Mouse (Mus musculus): Measurements from ENCODE around the gene Spag6l. TPM values are rescaled to one million over a fixed set of nuclear protein-coding genes. Genes with fewer than 3 reads are reported as not detected.

The Spag6l gene
- polyA plus RNA-seq, 1 experiment from 2014 or later: 5.6 TPM

DNA sequence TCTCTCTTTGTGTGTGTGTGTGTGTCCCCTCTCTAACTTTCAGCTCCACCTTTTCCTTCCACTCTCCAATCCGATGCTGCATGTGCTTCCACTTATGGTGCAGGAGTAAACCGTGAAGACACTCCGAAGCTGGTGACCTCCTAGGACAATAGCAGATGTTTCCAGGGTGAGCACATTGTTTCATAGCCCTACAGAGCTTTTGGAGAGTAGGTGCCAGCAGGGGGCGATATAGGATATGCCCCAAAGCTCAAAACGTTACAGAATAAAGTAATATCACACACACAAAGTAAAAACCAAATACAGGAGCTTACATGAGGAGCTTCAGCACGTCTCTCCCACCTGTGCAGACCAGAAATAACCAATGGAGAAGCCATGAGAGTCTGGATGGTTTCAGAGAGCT lies 25.6 kb upstream of the Spag6l start:
- Histone ChIP-seq H3K4me3 (no peak overlapping the region), H3K36me3 (ENCODE audit: poor library complexity, severe bottlenecking) (no peaks in the 10 kb centered on the region), H3K4me1 (no peaks in the 10 kb centered on the region), H3K9ac (no peak overlapping the region), H3K27me3 (no peaks in the 10 kb centered on the region), H3K4me2 (no peak overlapping the region), H3K9me3 (replicated peaks) (no peaks in the 10 kb centered on the region), H3K27ac (no peak overlapping the region)
- ATAC-seq: no peak
- 36% methylated on average over 6 of the region's 6 CpGs for WGBS

GRCm38 (mm10) chr16:16852411-16852810 lies 23.2 kb upstream of the Spag6l start:
- no peak overlapping the region for H3K27ac ChIP-seq
- no peak overlapping the region for H3K4me3 ChIP-seq
- H3K4me2 ChIP-seq: no peak overlapping the region
- H3K9me3 ChIP-seq (replicated peaks): no peaks in the 10 kb centered on the region
- ATAC-seq: no peak
- H3K36me3 ChIP-seq (ENCODE audit: poor library complexity, severe bottlenecking): no peaks in the 10 kb centered on the region
- H3K4me1 ChIP-seq: no peaks in the 10 kb centered on the region
- WGBS: 88% methylated on average over 3 of the region's 3 CpGs
- H3K27me3 ChIP-seq: no peaks in the 10 kb centered on the region
- H3K9ac ChIP-seq: no peak overlapping the region

- Histone ChIP-seq H3K27ac (no peak overlapping the region), H3K9ac (no peak overlapping the region), H3K4me3 (no peak overlapping the region), H3K36me3 (ENCODE audit: poor library complexity, severe bottlenecking) (no peaks in the 10 kb centered on the region), H3K27me3 (no peaks in the 10 kb centered on the region), H3K4me1 (no peaks in the 10 kb centered on the region), H3K4me2 (no peak overlapping the region), H3K9me3 (replicated peaks) (no peaks in the 10 kb centered on the region)
- no peak for ATAC-seq
Measured at GRCm38 (mm10) chr16:16849196-16849595, 19.9 kb upstream of the Spag6l start.

- H3K4me1 ChIP-seq: peaks cover 4% of the 10 kb centered on the region; the same call in 1 of the 2 replicates
- no peaks in the 10 kb centered on the region for H3K27me3 ChIP-seq
- no peak for ATAC-seq
- 88% methylated on average over 3 of the region's 3 CpGs for WGBS
- 0 out of 2 replicates have a peak overlapping the region, but pooled peaks have one; percentile 52 for H3K4me3 ChIP-seq
- no peaks in the 10 kb centered on the region for H3K9me3 ChIP-seq (replicated peaks)
- no peak overlapping the region for H3K9ac ChIP-seq
- H3K4me2 ChIP-seq: peak overlapping the region; percentile 79; the same call in 1 of the 2 replicates
- no peak overlapping the region for H3K27ac ChIP-seq
- no peaks in the 10 kb centered on the region for H3K36me3 ChIP-seq (ENCODE audit: poor library complexity, severe bottlenecking)
Measured at GRCm38 (mm10) chr16:16829671-16830070, 415 bp upstream of the Spag6l start.

GRCm38 (mm10) chr16:16826223-16826622 lies 3.0 kb downstream of the Spag6l start:
- no peaks in the 10 kb centered on the region for H3K27me3 ChIP-seq
- peaks cover 4% of the 10 kb centered on the region; the same call in 1 of the 2 replicates for H3K4me1 ChIP-seq
- no peak overlapping the region for H3K9ac ChIP-seq
- no peaks in the 10 kb centered on the region for H3K9me3 ChIP-seq (replicated peaks)
- 83% methylated on average over 2 of the region's 2 CpGs for WGBS
- no peaks in the 10 kb centered on the region for H3K36me3 ChIP-seq (ENCODE audit: poor library complexity, severe bottlenecking)
- no peak overlapping the region for H3K4me3 ChIP-seq
- H3K4me2 ChIP-seq: no peak overlapping the region
- ATAC-seq: no peak
- H3K27ac ChIP-seq: no peak overlapping the region

DNA sequence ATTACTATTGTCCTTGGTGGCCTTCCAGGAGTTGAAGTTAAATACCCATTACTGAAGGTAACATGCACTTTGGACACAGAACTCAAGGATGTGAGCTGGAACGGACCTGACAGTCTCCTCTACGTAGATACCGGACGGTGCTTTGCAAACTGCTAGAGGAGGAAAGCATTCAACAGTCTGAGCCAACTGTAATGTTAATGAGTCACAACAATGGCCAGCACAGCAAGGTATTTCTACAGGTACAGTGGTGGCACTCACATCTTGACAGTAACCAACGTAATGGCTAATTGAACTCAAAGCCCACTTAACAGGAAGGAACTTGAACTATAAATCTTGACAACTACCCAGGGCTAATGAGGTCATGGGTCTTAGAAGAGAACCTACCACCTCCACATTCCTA lies 3.8 kb downstream of the Spag6l start:
- Histone ChIP-seq H3K4me3 (no peak overlapping the region), H3K9me3 (replicated peaks) (no peaks in the 10 kb centered on the region), H3K4me2 (no peak overlapping the region), H3K9ac (no peak overlapping the region), H3K27ac (no peak overlapping the region), H3K36me3 (ENCODE audit: poor library complexity, severe bottlenecking) (no peaks in the 10 kb centered on the region), H3K27me3 (no peaks in the 10 kb centered on the region), H3K4me1 (peaks cover 4% of the 10 kb centered on the region; the same call in 1 of the 2 replicates)
- ATAC-seq: no peak
- WGBS: 34% methylated on average over 5 of the region's 5 CpGs

DNA sequence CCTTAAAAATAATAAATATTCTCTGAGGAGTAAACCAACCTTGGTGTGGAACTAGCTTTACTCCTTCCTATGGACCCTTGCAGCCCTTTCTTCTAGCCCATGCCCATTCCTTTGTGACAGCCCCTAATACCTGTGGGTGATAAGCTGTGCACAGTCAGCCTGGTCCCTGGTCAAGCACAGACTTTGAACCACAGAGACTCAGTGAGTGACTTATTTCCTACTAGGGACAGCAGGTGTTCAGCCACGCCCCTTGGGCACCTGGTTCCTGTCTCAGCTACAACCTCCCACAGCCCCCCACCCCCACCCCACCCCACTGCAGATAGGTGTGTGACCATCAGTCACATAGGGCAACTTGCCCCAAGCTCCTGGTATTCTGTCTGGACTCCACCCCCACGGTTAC lies 22.9 kb downstream of the Spag6l start:
- WGBS: 53% methylated on average over 2 of the region's 2 CpGs
- no peak overlapping the region for H3K4me3 ChIP-seq
- H3K9ac ChIP-seq: no peak overlapping the region
- H3K9me3 ChIP-seq (replicated peaks): no peaks in the 10 kb centered on the region
- H3K27me3 ChIP-seq: no peaks in the 10 kb centered on the region
- H3K27ac ChIP-seq: no peak overlapping the region
- H3K4me1 ChIP-seq: no peaks in the 10 kb centered on the region
- no peak overlapping the region for H3K4me2 ChIP-seq
- H3K36me3 ChIP-seq (ENCODE audit: poor library complexity, severe bottlenecking): no peaks in the 10 kb centered on the region
- ATAC-seq: no peak

Other genes with a start within 250 kb of the Spag6l start
- gene Fgd4, start 228.9 kb downstream of the Spag6l start, polyA plus RNA-seq (2015; fragmentation: Nextera tagmentation; extraction: Ambion mirVana): 28.9 and 30.0 TPM in 2 replicates
- gene Olfr19, start 153.1 kb downstream of the Spag6l start, polyA plus RNA-seq (2015; fragmentation: Nextera tagmentation; extraction: Ambion mirVana): not detected in 2 replicates
- 0.19 TPM in 1 of 2 replicates, not detected in the other for gene Igll1, start 34.5 kb upstream of the Spag6l start, polyA plus RNA-seq (2015; fragmentation: Nextera tagmentation; extraction: Ambion mirVana)
- gene Top3b, start 41.3 kb upstream of the Spag6l start, polyA plus RNA-seq (2015; fragmentation: Nextera tagmentation; extraction: Ambion mirVana): 62.7 and 65.2 TPM in 2 replicates
- 2.5 and 3.5 TPM in 2 replicates for gene Vpreb1, start 41.4 kb upstream of the Spag6l start, polyA plus RNA-seq (2015; fragmentation: Nextera tagmentation; extraction: Ambion mirVana)
- 22.8 and 26.8 TPM in 2 replicates for gene Ppm1f, start 67.0 kb upstream of the Spag6l start, polyA plus RNA-seq (2015; fragmentation: Nextera tagmentation; extraction: Ambion mirVana)
- 172 and 177 TPM in 2 replicates for gene Mapk1, start 153.9 kb upstream of the Spag6l start, polyA plus RNA-seq (2015; fragmentation: Nextera tagmentation; extraction: Ambion mirVana)
- 145 and 151 TPM in 2 replicates for gene Ypel1, start 240.2 kb upstream of the Spag6l start, polyA plus RNA-seq (2015; fragmentation: Nextera tagmentation; extraction: Ambion mirVana)

Data from forebrain, embryonic 13.5 days (tissue).